Mouse (Mus musculus) midbrain, embryonic 12.5 days (tissue): ENCODE results near the gene Mxi1. TPM values are rescaled to one million over a fixed set of nuclear protein-coding genes. Genes with fewer than 3 reads are reported as not detected.

Source experiments
- ATAC-seq: fragments of 200-750 bp; cut with Nextera tagmentation; 2 replicates; pipeline ENCODE4 v1.8.0; 2017; ENCODE audit warnings: low read depth, moderate TSS enrichment, moderate library complexity; ENCODE audit not compliant: low FRiP score
- H3K27ac ChIP-seq: fragments of 300-500 bp; sonication (generic); replicated peaks from 2 replicates; pipeline ENCODE4 v1.5.1; 2016; ENCODE audit warnings: mild to moderate bottlenecking
- H3K27me3 ChIP-seq: fragments of 300-500 bp; sonication (generic); 2 replicates; pipeline ENCODE4 v1.6.1; 2016; ENCODE audit warnings: mild to moderate bottlenecking
- H3K36me3 ChIP-seq: fragments of 300-500 bp; sonication (generic); 2 replicates; pipeline ENCODE4 v1.6.1; 2016
- H3K4me1 ChIP-seq: fragments of 300-500 bp; sonication (generic); 2 replicates; pipeline ENCODE4 v1.6.1; 2016
- H3K4me2 ChIP-seq: fragments of 300-500 bp; sonication (generic); replicated peaks from 2 replicates; pipeline ENCODE4 v1.6.1; 2016; ENCODE audit warnings: mild to moderate bottlenecking, moderate library complexity
- H3K4me3 ChIP-seq: fragments of 300-500 bp; sonication (generic); 2 replicates; pipeline ENCODE4 v1.5.1; 2016; ENCODE audit warnings: mild to moderate bottlenecking
- H3K9ac ChIP-seq: fragments of 300-500 bp; sonication (generic); replicated peaks from 2 replicates; pipeline ENCODE4 v1.6.1; 2016; ENCODE audit warnings: mild to moderate bottlenecking, moderate library complexity
- H3K9me3 ChIP-seq: fragments of 300-500 bp; sonication (generic); 2 replicates; pipeline ENCODE4 v1.6.1; 2016; ENCODE audit warnings: mild to moderate bottlenecking
- WGBS: fragments of 180-500 bp; shearing (Covaris S2); methylation state at CpG from one replicate; pipeline ENCODE4 v1.1.7; 2016; 5-methylcytosine and 5-hydroxymethylcytosine counted together
- polyA plus RNA-seq: library from polyadenylated mRNA; unstranded; fragments of >200 nt; fragmentation: Nextera tagmentation; extraction: Ambion mirVana; gene quantifications from 2 replicates; pipeline ENCODE4 v1.2.1, GENCODE M21; 2016

Mxi1 gene
- polyA plus RNA-seq, 1 experiment from 2014 or later: 71.3 TPM

DNA sequence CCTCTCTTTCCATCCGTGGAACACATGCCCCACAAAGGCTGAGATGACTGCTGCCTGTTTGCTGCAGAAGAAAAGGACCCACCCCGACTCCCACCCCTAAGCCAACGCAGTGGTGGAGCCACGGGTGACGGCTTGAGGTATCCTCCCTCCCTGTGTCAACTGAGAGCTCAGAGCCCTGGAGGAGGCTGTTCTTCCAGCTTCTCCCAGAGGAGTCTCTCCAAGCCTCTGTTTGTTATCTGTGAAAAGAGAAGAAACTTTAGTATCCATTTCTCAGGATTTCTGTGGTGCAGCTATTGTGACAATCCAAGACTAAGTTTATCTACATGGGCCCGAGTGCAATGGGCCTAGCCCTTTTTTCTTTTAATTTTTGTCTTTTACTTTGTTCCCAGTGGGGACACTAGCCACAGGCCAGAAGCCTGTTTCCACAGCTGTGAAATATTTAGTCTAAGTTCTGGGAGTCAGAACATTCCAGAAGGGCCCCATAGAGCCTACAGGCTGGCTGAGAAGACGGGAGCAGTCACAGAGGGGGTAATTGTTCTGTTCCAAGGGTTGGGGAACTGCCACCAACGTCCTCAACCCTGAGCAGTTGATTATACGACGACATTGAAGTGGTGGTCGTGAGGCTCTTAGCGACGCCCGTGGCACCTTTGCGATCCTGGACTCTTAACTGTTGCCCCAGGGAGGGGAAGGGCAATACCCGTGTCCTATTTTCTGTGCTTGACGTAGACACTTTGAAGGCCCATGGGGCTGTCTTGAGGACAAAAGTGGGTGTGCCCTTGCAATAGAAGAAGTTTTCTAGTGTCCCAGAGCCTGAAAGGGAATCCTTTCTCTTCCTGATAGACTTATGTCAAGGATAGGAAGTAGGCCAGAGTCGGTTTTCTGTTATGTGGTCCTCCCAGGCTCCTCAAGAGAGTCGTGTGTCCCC is 31.6 kb upstream of the Mxi1 start:
- H3K36me3 ChIP-seq: no peaks in the 10 kb centered on the region
- 76% methylated on average over 19 of the region's 19 CpGs for WGBS
- no peaks in the 10 kb centered on the region for H3K9me3 ChIP-seq
- H3K4me1 ChIP-seq: peaks cover 9% of the 10 kb centered on the region
- no peak overlapping the region for H3K4me3 ChIP-seq
- H3K4me2 ChIP-seq: no peak overlapping the region
- H3K9ac ChIP-seq: no peak overlapping the region
- no peak overlapping the region for H3K27ac ChIP-seq
- H3K27me3 ChIP-seq: 0 out of 2 replicates have a peak, but pooled peaks cover 3% of the 10 kb centered on the region
- no peak for ATAC-seq

DNA sequence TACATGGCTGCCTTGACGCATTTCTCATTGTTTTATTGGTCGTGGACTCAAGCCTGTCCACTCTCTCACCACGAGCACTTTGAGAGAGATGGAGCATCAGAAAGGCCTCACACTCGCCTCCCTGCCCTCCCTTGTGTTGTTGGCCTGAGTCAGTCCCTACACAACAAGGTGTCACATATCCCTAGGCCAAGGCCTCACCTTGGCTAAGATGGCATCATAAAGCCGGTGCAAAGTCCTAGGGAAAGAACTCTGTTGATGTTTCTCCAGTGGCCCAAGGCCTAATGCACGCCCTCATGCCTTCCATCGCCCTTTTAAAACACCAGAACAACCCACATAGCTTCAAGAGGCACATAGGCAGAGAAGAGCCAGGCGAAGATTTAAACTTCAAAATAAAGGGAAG is 30.1 kb upstream of the Mxi1 start:
- H3K4me3 ChIP-seq: no peak overlapping the region
- H3K9ac ChIP-seq: no peak overlapping the region
- 0 out of 2 replicates have a peak, but pooled peaks cover 3% of the 10 kb centered on the region for H3K27me3 ChIP-seq
- H3K4me1 ChIP-seq: peaks cover 24% of the 10 kb centered on the region
- 87% methylated on average over 8 of the region's 8 CpGs for WGBS
- H3K4me2 ChIP-seq: no peak overlapping the region
- no peak for ATAC-seq
- H3K9me3 ChIP-seq: no peaks in the 10 kb centered on the region
- H3K27ac ChIP-seq: no peak overlapping the region
- H3K36me3 ChIP-seq: no peaks in the 10 kb centered on the region

- 60% methylated on average over 10 of the region's 10 CpGs for WGBS
- ATAC-seq: no peak
- Histone ChIP-seq H3K9ac (no peak overlapping the region), H3K27ac (no peak overlapping the region), H3K4me2 (no peak overlapping the region), H3K4me1 (peaks cover 25% of the 10 kb centered on the region), H3K9me3 (no peaks in the 10 kb centered on the region), H3K36me3 (no peaks in the 10 kb centered on the region), H3K27me3 (0 out of 2 replicates have a peak, but pooled peaks cover 3% of the 10 kb centered on the region), H3K4me3 (no peak overlapping the region)
Measured at GRCm38 (mm10) chr19:53282571-53282970, 27.7 kb upstream of the Mxi1 start.

GRCm38 (mm10) chr19:53283742-53284141 is 26.6 kb upstream of the Mxi1 start:
- Histone ChIP-seq H3K4me3 (no peak overlapping the region), H3K9me3 (no peaks in the 10 kb centered on the region), H3K4me2 (no peak overlapping the region), H3K27me3 (0 out of 2 replicates have a peak, but pooled peaks cover 3% of the 10 kb centered on the region), H3K4me1 (peaks cover 25% of the 10 kb centered on the region), H3K36me3 (no peaks in the 10 kb centered on the region), H3K27ac (no peak overlapping the region), H3K9ac (no peak overlapping the region)
- WGBS: 80% methylated on average over 7 of the region's 7 CpGs
- no peak for ATAC-seq

DNA sequence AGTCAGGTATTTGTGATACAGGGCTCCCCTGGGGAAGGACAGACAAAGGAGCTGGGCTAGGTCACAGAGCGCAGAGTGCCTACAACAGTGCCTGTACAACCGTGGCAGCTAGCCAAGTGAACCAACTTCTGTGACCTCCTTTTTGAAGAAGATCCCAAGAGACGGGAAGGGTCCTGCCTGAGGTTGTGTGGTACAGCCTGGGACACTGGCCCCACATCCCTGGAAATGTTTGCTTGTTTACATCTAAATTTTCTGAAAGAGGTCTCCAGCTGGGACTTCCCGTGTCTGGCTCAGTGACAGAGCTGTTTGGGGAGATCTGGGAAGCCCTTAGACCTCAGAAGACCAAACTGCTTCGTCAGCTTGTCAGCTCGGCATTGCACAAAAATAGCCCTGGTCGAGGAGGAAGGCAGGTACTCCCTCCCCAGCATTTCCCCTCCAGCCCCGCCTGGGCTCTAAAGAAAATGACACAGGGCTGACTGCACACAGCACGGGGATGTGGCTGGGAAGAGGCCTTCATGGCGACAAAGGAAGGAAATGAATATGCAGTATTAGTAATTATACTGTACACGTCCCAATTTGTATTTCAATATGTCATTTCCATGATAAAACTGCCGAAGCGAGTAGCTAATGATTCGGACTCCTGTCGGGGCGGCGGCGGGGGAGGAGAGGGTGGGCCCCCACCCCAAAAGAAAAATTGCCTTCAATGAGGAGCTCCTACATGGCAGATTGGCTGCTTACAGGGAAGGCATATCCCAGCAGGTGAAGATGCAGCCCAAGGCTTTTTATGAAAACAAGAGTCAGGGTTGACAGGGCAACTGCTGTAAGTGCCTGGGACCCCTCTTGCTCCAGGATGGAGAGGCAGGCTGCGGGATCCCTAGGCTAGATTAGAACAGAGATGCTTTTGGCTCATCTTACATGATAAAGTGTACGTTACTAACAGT is 25.8 kb upstream of the Mxi1 start:
- no peaks in the 10 kb centered on the region for H3K9me3 ChIP-seq
- H3K9ac ChIP-seq: no peak overlapping the region
- no peaks in the 10 kb centered on the region for H3K36me3 ChIP-seq
- H3K27me3 ChIP-seq: 0 out of 2 replicates have a peak, but pooled peaks cover 3% of the 10 kb centered on the region
- ATAC-seq: no peak; the same call in 1 of the 2 replicates
- peaks cover 25% of the 10 kb centered on the region for H3K4me1 ChIP-seq
- no peak overlapping the region for H3K4me3 ChIP-seq
- no peak overlapping the region for H3K27ac ChIP-seq
- peak overlapping the region; percentile 25 for H3K4me2 ChIP-seq
- WGBS: 35% methylated on average over 20 of the region's 20 CpGs

DNA sequence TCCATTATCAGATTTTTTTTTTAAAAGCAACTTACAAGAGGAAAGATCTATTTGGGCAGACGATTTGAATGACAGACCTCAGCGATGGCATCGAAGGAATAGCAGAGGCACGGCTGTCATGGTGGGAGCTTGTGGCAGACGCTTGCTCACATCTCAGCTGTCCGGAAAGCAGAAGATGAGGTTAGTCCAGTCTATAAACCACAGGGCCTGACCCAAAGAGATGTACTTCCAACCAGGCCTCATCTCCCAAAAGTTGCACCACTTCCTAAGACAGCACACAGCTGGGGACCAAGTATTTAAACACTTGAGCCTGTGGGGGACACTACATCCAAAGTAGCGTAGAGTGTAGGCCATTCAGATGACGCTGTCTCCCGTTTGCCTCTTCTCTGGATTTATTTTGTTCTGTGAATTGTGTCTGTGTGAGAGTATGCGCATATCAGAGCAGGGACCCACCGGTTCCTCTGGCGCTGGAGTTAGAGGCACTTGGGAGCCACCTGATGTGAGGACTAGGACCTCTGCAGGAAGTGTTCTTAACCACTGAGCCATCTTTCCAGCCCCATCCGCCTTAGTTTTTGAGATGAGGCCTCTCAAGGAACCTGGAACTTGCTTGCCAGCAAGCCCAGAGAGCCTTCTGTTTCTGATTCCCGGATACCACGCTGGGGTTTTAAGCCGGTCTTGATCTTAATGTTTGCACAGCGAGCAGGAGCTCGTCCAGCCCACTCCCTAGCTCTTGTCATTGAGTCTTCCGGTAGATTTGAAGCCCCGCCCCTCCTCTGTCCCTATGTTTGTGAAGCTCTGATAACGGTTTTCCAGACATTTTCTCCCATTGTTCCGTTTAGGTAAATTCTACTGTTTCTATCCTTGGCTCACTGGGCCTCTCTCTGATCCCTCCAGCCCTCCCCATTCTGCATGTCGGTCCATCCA is 13.7 kb upstream of the Mxi1 start:
- Histone ChIP-seq H3K27me3 (no peaks in the 10 kb centered on the region), H3K9me3 (no peaks in the 10 kb centered on the region), H3K36me3 (no peaks in the 10 kb centered on the region), H3K27ac (no peak overlapping the region), H3K4me3 (no peak overlapping the region), H3K9ac (no peak overlapping the region), H3K4me2 (no peak overlapping the region), H3K4me1 (no peaks in the 10 kb centered on the region; the same call in 1 of the 2 replicates)
- no peak for ATAC-seq
- WGBS: 67% methylated on average over 23 of the region's 23 CpGs

GRCm38 (mm10) chr19:53299156-53299828 is 11.0 kb upstream of the Mxi1 start:
- Histone ChIP-seq H3K4me2 (no peak overlapping the region), H3K4me3 (no peak overlapping the region), H3K9me3 (no peaks in the 10 kb centered on the region), H3K9ac (no peak overlapping the region), H3K27ac (no peak overlapping the region), H3K27me3 (no peaks in the 10 kb centered on the region), H3K36me3 (no peaks in the 10 kb centered on the region), H3K4me1 (no peaks in the 10 kb centered on the region; the same call in 1 of the 2 replicates)
- WGBS: 55% methylated on average over 17 of the region's 17 CpGs
- no peak for ATAC-seq

DNA sequence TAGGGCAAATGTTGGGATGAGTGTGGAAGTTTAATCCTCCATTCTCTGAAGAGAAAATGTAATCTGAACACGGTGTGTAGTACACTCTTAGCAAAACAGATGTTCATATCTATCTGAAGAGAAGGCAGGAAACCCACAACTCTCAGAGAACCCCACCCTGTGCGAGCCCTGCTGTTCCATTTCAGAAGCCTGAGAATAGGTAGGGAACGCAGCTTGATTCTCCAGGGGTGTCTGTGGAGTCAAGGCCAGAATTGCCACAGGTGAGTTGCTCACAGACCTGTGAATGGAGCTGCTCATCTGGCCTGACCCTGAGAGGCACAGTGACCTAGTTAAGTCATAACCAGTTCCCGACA is 10.5 kb upstream of the Mxi1 start:
- H3K27ac ChIP-seq: no peak overlapping the region
- no peaks in the 10 kb centered on the region for H3K9me3 ChIP-seq
- H3K4me3 ChIP-seq: no peak overlapping the region
- no peak overlapping the region for H3K4me2 ChIP-seq
- no peak overlapping the region for H3K9ac ChIP-seq
- H3K4me1 ChIP-seq: no peaks in the 10 kb centered on the region; the same call in 1 of the 2 replicates
- H3K27me3 ChIP-seq: no peaks in the 10 kb centered on the region
- 91% methylated on average over 4 of the region's 4 CpGs for WGBS
- H3K36me3 ChIP-seq: no peaks in the 10 kb centered on the region
- no peak for ATAC-seq

DNA sequence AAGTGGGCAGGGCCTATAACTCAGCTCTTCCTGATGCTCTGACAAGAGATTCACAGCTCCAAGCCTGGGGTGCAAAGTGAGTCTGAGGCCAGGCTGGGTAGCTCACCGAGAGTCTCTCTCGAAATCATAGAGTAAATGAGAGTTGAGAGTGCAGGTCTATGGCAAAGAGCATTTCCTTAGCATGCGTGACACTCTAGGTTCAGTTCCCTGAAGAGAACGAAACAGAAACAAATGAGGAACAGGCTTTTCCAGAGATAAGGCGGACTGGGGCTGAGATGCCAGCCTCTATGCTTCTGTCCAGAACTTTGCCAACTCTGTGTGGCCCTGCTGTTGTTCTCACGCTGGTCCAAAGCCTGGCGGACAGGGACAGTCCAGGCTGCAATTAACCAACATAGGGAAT is 6.9 kb upstream of the Mxi1 start:
- Histone ChIP-seq H3K4me1 (peaks cover 15% of the 10 kb centered on the region), H3K27me3 (0 out of 2 replicates have a peak, but pooled peaks cover 3% of the 10 kb centered on the region), H3K4me2 (no peak overlapping the region), H3K9me3 (no peaks in the 10 kb centered on the region), H3K4me3 (no peak overlapping the region), H3K36me3 (no peaks in the 10 kb centered on the region), H3K27ac (no peak overlapping the region), H3K9ac (no peak overlapping the region)
- 88% methylated on average over 7 of the region's 7 CpGs for WGBS
- ATAC-seq: no peak

DNA sequence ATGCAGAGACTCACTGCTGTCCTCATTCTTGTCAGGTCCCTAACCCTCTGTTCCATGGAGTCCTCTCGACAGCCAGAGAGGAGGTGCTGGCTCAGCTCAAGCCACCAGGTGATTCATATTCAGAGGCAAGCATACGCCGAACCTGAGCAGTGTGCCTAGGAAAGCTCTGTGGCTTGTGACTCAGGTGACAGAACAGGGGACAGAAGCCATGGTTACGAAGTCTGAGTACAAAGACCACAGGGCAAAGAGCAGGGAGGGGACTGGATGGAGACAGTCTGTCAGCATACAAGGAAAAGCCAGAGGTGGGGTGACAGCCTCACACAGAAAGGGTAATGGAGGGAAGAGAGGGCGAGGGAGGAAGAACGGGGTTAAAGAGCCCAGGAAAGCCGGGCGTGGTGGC is 4.7 kb upstream of the Mxi1 start:
- Histone ChIP-seq H3K27ac (no peak overlapping the region), H3K4me1 (peaks cover 21% of the 10 kb centered on the region), H3K9me3 (no peaks in the 10 kb centered on the region), H3K4me3 (no peak overlapping the region), H3K27me3 (0 out of 2 replicates have a peak, but pooled peaks cover 3% of the 10 kb centered on the region), H3K4me2 (no peak overlapping the region), H3K36me3 (no peaks in the 10 kb centered on the region), H3K9ac (no peak overlapping the region)
- no peak for ATAC-seq
- 84% methylated on average over 8 of the region's 8 CpGs for whole genome bisulfite sequencing
